Mouse (Mus musculus) liver, embryonic 16.5 days (tissue): ENCODE measurements at regions not wholly inside any gene's neighbourhood (a gene's known extent, or its start where the extent isn't known, plus 50 kb on each side); places are given as distances from the start of the nearest gene placed in this dataset.

ENCODE experiments used
- ATAC-seq: fragments of 200-750 bp; cut with Nextera tagmentation; 2 replicates; pipeline ENCODE4 v1.8.0; 2017; ENCODE audit warnings: low read depth, mild to moderate bottlenecking, moderate number of reproducible peaks, moderate library complexity
- H3K27ac ChIP-seq: fragments of 300-500 bp; sonication (generic); 2 replicates; pipeline ENCODE4 v1.5.1; 2014; ENCODE audit warnings: mild to moderate bottlenecking, low read length
- H3K27me3 ChIP-seq: fragments of 300-500 bp; sonication (generic); 2 replicates; pipeline ENCODE4 v1.6.1; 2014; ENCODE audit warnings: low read depth, low read length, mixed read lengths; ENCODE audit not compliant: control insufficient read depth, insufficient read depth
- H3K36me3 ChIP-seq: fragments of 300-500 bp; sonication (generic); 2 replicates; pipeline ENCODE4 v1.6.1; 2014; ENCODE audit warnings: mild to moderate bottlenecking; ENCODE audit not compliant: control insufficient read depth, insufficient read depth
- H3K4me1 ChIP-seq: fragments of 300-500 bp; sonication (generic); 2 replicates; pipeline ENCODE4 v1.6.1; 2014; ENCODE audit warnings: low read depth, low read length, mixed read lengths; ENCODE audit not compliant: control insufficient read depth
- H3K4me2 ChIP-seq: fragments of 300-500 bp; sonication (generic); 2 replicates; pipeline ENCODE4 v1.6.1; 2014; ENCODE audit warnings: low read depth, low read length, mixed read lengths
- H3K4me3 ChIP-seq: fragments of 300-500 bp; sonication (generic); 2 replicates; pipeline ENCODE4 v1.5.1; 2014; ENCODE audit warnings: low read depth, mild to moderate bottlenecking, low read length
- H3K9ac ChIP-seq: fragments of 300-500 bp; sonication (generic); 2 replicates; pipeline ENCODE4 v1.6.1; 2014; ENCODE audit warnings: low read depth, low read length
- H3K9me3 ChIP-seq: fragments of 300-500 bp; sonication (generic); replicated peaks from 2 replicates; pipeline ENCODE4 v1.6.1; 2016; ENCODE audit warnings: low read length; ENCODE audit not compliant: control insufficient read depth
- WGBS: fragments of 180-500 bp; shearing (Covaris S2); extraction: QIAGEN DNeasy Blood & Tissue Kit; methylation state at CpG from one replicate; pipeline ENCODE4 v1.1.7; 2014; ENCODE audit not compliant: insufficient replicate concordance; 5-methylcytosine and 5-hydroxymethylcytosine counted together

DNA sequence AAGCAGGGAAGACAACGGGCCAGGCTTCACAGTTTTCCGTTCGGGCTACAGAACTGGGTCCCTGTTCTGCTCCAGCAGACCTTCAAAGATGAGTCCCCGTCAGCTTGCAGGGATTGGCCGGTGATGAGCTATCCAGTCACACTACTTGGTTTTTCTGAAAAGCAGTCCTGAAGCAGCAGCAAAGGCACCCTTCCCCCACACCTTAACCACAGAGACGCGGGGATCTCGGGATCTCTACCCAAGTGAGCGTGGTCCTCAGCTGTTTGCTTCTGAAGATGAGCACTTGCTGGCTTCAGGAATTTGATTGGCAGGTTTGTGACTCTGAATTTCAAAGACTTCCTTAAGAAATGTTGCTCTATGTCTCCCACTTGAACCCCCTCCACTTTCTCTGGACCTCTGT lies 186.6 kb upstream of the Arglu1 start:
- Histone ChIP-seq H3K4me3 (no peak overlapping the region), H3K4me2 (no peak overlapping the region), H3K27ac (no peak overlapping the region), H3K36me3 (no peaks in the 10 kb centered on the region), H3K9me3 (no peaks in the 10 kb centered on the region), H3K4me1 (no peaks in the 10 kb centered on the region), H3K27me3 (no peaks in the 10 kb centered on the region), H3K9ac (no peak overlapping the region)
- no peak for ATAC-seq
- 51% methylated on average over 9 of the region's 9 CpGs for WGBS

DNA sequence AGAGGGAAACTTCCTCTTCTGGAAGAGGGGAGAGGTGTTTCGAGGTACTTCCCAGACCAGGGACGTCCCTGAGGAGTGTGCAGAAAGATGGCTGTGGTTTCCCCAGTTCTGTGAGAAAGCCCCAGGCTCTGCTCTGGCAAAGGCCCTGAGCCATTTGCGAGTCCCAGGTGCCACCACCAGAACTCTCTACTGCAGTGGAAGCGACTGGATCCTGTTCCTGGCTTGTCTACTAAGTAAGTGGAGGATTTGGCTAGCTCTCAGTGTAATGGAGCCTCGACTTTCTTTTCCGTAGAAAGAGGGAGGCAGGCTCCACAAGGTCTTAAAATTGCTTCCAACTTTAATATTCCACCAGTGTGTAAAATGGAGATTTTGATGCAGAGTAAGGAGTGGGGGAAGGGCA lies 186.1 kb upstream of the Arglu1 start:
- 43% methylated on average over 6 of the region's 6 CpGs for WGBS
- H3K9me3 ChIP-seq = no peaks in the 10 kb centered on the region
- no peak for ATAC-seq
- H3K4me2 ChIP-seq = no peak overlapping the region
- H3K27me3 ChIP-seq = no peaks in the 10 kb centered on the region
- H3K36me3 ChIP-seq = no peaks in the 10 kb centered on the region
- no peak overlapping the region for H3K27ac ChIP-seq
- no peak overlapping the region for H3K9ac ChIP-seq
- H3K4me3 ChIP-seq = no peak overlapping the region
- H3K4me1 ChIP-seq = no peaks in the 10 kb centered on the region

DNA sequence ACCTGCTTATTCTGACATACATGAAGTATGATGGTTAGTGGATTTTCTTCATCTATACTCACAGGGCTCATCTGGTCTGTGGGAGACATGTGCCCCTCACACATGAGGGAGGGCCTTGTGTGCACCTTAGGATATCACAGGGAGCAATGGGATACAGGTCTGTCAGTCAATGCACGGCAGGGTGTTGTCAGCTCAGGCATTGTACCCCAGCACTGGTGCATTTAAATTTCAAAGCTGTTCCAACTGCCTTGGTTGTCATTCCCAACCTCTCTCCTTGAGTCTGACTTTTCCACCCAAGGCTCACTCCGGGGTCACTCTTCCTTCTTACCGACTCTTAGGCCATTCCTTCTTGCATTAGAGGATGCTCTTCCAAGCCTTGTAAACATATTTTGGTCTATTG lies 181.6 kb upstream of the Arglu1 start:
- H3K4me2 ChIP-seq = no peak overlapping the region
- H3K9ac ChIP-seq = no peak overlapping the region
- H3K27me3 ChIP-seq = no peaks in the 10 kb centered on the region
- H3K27ac ChIP-seq = no peak overlapping the region
- ATAC-seq = no peak
- H3K36me3 ChIP-seq = no peaks in the 10 kb centered on the region
- no peak overlapping the region for H3K4me3 ChIP-seq
- H3K9me3 ChIP-seq = no peaks in the 10 kb centered on the region
- H3K4me1 ChIP-seq = no peaks in the 10 kb centered on the region
- 69% methylated on average over 3 of the region's 3 CpGs for WGBS

DNA sequence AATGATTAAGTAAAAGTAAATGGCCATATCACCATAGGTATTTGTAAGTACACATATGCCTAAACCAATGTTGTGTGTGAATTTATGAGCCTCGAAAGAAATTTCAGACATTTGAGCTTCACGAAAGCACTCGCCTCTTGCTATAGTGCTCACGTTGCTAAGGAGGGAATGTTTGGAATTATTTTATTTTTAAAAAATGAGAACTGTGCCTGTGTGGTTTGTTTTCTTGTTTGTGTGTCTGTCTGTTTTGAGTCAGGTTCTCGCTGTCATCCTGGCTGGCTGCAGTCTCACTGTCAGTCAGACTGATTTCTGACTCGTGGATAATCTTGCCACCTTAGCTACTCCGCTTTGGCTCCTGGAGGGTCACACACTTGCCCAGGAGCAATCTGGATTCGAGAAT lies 180.7 kb upstream of the Arglu1 start:
- Histone ChIP-seq H3K4me1 (no peaks in the 10 kb centered on the region), H3K27ac (no peak overlapping the region), H3K9ac (no peak overlapping the region), H3K27me3 (no peaks in the 10 kb centered on the region), H3K36me3 (no peaks in the 10 kb centered on the region), H3K4me2 (no peak overlapping the region), H3K9me3 (no peaks in the 10 kb centered on the region), H3K4me3 (no peak overlapping the region)
- WGBS = 56% methylated on average over 8 of the region's 8 CpGs
- no peak for ATAC-seq

DNA sequence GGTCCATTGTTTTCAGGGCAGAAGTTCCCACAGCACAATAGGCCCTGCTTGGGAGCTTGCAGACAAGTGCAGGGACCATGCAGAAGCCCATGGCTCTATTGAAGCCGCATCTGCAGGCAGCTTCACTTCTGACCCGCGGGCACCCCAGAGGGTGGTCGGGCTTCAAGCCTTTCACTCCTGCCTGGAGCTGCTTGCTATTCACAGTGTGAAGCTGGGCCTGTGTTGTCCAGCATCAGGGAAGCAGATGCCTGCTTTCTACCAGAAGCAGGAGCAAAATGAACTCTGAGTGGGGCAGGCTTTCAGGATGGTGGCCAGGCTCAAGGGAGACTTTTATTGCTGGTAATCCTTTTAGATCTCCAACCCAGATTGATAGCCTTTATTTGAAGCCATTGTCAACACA lies 180.2 kb upstream of the Arglu1 start:
- Histone ChIP-seq H3K4me2 (no peak overlapping the region), H3K4me3 (no peak overlapping the region), H3K9me3 (no peaks in the 10 kb centered on the region), H3K27ac (no peak overlapping the region), H3K36me3 (no peaks in the 10 kb centered on the region), H3K4me1 (no peaks in the 10 kb centered on the region), H3K27me3 (no peaks in the 10 kb centered on the region), H3K9ac (no peak overlapping the region)
- 30% methylated on average over 4 of the region's 4 CpGs for WGBS
- no peak for ATAC-seq

DNA sequence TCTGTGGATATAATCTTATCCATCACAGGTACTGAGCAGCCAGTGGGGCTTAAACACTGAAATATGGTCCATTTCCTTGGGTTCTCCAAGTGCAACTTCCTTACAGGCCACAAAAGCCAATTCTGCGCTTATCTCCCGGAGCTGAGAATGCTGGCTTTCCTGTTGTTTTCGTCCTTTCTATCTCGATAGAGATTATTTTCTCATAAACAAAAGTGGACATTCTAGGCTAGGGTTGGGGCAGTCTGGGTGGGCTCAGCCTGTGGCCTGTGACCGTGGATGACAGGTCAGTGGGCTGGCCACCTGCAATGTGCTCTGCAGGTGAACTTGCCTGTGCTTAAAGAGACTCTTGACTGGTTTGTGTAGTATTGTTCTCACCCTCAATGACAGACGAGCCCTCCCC lies 179.0 kb upstream of the Arglu1 start:
- 24% methylated on average over 6 of the region's 6 CpGs for WGBS

DNA sequence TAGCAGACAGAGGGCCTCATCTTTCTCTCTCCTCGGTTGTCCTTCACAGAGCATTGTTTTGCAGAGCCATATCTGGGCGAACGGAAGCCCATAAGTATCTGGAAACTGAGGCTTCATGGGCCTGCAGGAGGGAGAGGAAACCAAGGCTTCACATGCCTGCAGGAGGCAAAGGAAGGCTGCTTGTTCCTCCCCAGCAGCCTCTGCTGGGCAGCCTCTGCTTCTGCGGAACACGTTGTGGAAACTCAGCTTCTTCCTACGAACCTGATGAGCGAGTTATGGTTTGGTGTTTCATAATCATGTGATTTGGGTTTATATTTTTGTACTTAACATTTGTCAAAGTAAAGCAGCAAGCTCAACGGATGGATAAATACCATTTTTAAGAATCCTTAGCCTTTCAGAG lies 177.6 kb upstream of the Arglu1 start:
- H3K27ac ChIP-seq = no peak overlapping the region
- no peaks in the 10 kb centered on the region for H3K27me3 ChIP-seq
- H3K4me2 ChIP-seq = no peak overlapping the region
- no peak overlapping the region for H3K9ac ChIP-seq
- no peaks in the 10 kb centered on the region for H3K36me3 ChIP-seq
- ATAC-seq = no peak
- 32% methylated on average over 8 of the region's 8 CpGs for WGBS
- H3K4me3 ChIP-seq = no peak overlapping the region
- no peaks in the 10 kb centered on the region for H3K9me3 ChIP-seq
- no peaks in the 10 kb centered on the region for H3K4me1 ChIP-seq

More for the DNA sequence above, 179.0 kb upstream of the Arglu1 start:
- Histone ChIP-seq H3K9ac (no peak overlapping the region), H3K9me3 (no peaks in the 10 kb centered on the region), H3K27me3 (no peaks in the 10 kb centered on the region), H3K27ac (no peak overlapping the region), H3K36me3 (no peaks in the 10 kb centered on the region), H3K4me2 (no peak overlapping the region), H3K4me3 (no peak overlapping the region), H3K4me1 (no peaks in the 10 kb centered on the region)
- no peak for ATAC-seq

DNA sequence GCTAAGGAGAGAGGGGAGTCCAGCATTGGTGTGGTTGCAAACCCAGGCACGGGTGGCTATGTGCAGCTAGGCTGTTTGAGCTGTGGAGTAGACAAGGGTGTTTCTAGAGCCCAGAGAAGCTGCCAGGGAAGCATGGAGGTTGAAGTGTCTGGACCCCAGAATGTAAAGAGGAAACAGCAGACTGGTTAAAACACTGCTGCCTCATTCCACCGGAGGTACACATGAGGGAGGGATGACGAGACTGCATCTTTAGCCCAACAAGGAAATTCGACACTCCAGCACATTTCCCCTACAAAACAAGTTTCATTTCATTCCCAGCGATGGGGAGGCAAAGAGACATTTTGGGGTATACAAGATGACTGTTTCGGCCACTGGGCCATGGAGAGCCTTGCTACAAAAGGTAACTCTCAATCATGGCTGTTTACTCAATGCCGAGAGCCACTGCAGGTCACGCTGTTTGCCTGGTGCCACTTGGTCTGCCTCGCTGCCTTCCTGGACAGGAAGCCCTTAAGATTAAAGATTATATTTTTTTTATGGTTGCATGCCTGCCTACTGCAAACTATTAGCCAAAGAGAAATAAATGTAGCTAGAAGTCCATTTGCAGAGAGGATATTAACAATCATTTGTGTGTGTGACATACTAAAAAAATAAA lies 176.9 kb upstream of the Arglu1 start:
- 25% methylated on average over 9 of the region's 9 CpGs for WGBS
- Histone ChIP-seq H3K36me3 (no peaks in the 10 kb centered on the region), H3K9me3 (no peaks in the 10 kb centered on the region), H3K4me3 (no peak overlapping the region), H3K4me2 (no peak overlapping the region), H3K4me1 (no peaks in the 10 kb centered on the region), H3K27me3 (no peaks in the 10 kb centered on the region), H3K9ac (no peak overlapping the region), H3K27ac (no peak overlapping the region)
- no peak for ATAC-seq

DNA sequence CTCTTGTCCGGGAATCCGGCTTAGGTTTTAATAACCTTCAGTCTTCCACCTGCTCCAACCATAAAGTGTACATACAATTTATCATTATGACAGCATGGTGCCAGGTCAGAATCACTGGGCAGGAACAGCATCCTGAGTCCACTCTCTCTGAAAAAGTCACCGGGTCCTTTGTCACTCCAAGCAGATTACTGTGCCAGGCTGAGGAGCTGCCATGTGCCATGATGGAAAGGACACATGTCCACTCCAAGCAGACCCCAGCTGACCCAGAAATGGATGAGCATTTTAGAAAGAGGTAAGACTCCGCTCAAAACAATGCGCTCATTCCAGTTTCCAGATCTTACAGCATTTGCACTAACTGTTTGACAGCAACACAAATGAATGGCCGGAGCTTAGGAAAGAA lies 172.4 kb upstream of the Arglu1 start:
- Histone ChIP-seq H3K4me3 (no peak overlapping the region), H3K27me3 (no peaks in the 10 kb centered on the region), H3K36me3 (no peaks in the 10 kb centered on the region), H3K27ac (no peak overlapping the region), H3K9ac (no peak overlapping the region), H3K9me3 (no peaks in the 10 kb centered on the region), H3K4me1 (no peaks in the 10 kb centered on the region), H3K4me2 (no peak overlapping the region)
- WGBS = 77% methylated on average over 6 of the region's 6 CpGs
- ATAC-seq = no peak
